Mouse (Mus musculus) embryonic facial prominence, embryonic 12.5 days (tissue): ENCODE results near the gene Gm3259. TPM values are rescaled to one million over a fixed set of nuclear protein-coding genes. Genes with fewer than 3 reads are reported as not detected.
"Not testable (repeated sequence)": the region's sequence is repeated elsewhere in the genome, so short reads cannot be mapped to it uniquely, and the experiment has no call there.

Experiments used
- ATAC-seq: fragments of 200-750 bp; cut with Nextera tagmentation; 2 replicates; pipeline ENCODE4 v1.8.0; 2017; ENCODE audit not compliant: insufficient number of reproducible peaks, insufficient read depth, low FRiP score, low TSS enrichment
- H3K27ac ChIP-seq: fragments of 300-500 bp; sonication (generic); 2 replicates; pipeline ENCODE4 v1.5.1; 2016; ENCODE audit warnings: mild to moderate bottlenecking
- H3K27me3 ChIP-seq: fragments of 300-500 bp; sonication (generic); 2 replicates; pipeline ENCODE4 v1.6.1; 2016; ENCODE audit warnings: mild to moderate bottlenecking, moderate library complexity
- H3K36me3 ChIP-seq: fragments of 300-500 bp; sonication (generic); 2 replicates; pipeline ENCODE4 v1.6.1; 2016; ENCODE audit warnings: mild to moderate bottlenecking
- H3K4me1 ChIP-seq: fragments of 300-500 bp; sonication (generic); 2 replicates; pipeline ENCODE4 v1.6.1; 2016
- H3K4me2 ChIP-seq: fragments of 300-500 bp; sonication (generic); replicated peaks from 2 replicates; pipeline ENCODE4 v1.6.1; 2016; ENCODE audit warnings: mild to moderate bottlenecking, moderate library complexity
- H3K4me3 ChIP-seq: fragments of 300-500 bp; sonication (generic); 2 replicates; pipeline ENCODE4 v1.5.1; 2016; ENCODE audit warnings: mild to moderate bottlenecking
- H3K9ac ChIP-seq: fragments of 300-500 bp; sonication (generic); 2 replicates; pipeline ENCODE4 v1.6.1; 2016; ENCODE audit warnings: mild to moderate bottlenecking, moderate library complexity
- H3K9me3 ChIP-seq: fragments of 300-500 bp; sonication (generic); 2 replicates; pipeline ENCODE4 v1.6.1; 2016; ENCODE audit warnings: mild to moderate bottlenecking, moderate library complexity
- WGBS: fragments of 180-500 bp; shearing (Covaris S2); methylation state at CpG from one replicate; pipeline ENCODE4 v1.1.7; 2016; 5-methylcytosine and 5-hydroxymethylcytosine counted together
- polyA plus RNA-seq: library from polyadenylated mRNA; unstranded; fragments of >200 nt; fragmentation: Nextera tagmentation; extraction: Ambion mirVana; gene quantifications from 2 replicates; pipeline ENCODE4 v1.2.1, GENCODE M21; 2016

Gm3259 gene
- not detected in 2 replicates for polyA plus RNA-seq

DNA sequence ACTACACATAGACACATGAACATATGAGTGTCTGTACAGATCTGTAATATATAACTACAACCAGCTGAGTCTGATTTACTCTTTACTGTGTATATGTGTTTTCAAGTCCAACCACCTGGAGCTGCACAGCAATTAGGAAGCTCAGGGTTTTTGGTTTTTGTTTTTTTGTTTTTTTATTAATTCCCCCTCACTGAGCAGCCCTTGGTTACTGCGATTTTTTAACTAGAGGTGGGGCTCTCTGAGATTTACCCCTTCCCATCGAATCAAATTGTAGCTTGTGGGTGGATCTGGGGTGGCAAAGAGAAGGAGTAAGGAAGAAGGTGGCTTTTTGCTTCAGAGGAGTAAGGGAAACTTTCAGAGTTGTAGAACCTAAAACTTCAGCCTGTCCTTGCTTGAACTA is at the start of gene Gm3259:
Gene Gm3259, plus strand, starts transcription at position 301 of the 400 bp plus-strand sequence.
- not testable (repeated sequence) for H3K9me3 ChIP-seq, H3K9ac ChIP-seq, ATAC-seq, H3K27me3 ChIP-seq, H3K4me2 ChIP-seq, H3K4me1 ChIP-seq, H3K4me3 ChIP-seq, H3K36me3 ChIP-seq, H3K27ac ChIP-seq
- 46% methylated on average over 2 of the region's 2 CpGs for WGBS

DNA sequence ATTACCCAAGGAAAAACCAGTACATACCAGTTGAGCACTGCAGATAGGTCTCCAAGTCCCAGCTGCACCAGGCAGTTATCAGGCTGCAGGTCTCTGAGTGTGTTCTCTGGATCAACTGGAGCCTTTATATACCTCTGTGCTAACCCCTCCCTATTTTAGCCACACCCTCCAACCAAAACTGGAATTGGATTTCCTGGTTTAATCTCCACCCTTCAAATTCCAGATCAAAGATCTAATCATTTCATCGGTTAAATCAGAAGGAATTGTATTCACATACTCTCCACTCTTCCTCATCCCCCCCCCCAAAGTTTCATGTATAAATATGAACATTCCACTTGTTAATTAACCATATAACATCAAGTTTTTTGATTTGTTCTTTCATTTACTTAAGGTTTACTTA is 33.0 kb upstream of the Gm3259 start, which contains the start of gene Gm10424:
Gene Gm10424, minus strand, starts transcription at position 101 of the 400 bp plus-strand sequence.
- not testable (repeated sequence) for H3K9ac ChIP-seq, H3K4me2 ChIP-seq, H3K4me1 ChIP-seq, H3K9me3 ChIP-seq, H3K4me3 ChIP-seq, H3K36me3 ChIP-seq, H3K27me3 ChIP-seq, H3K27ac ChIP-seq, ATAC-seq
- WGBS = no CpG with 5 or more reads among the region's 1 CpGs

Other genes starting within 250 kb of the Gm3259 start
- not detected in 2 replicates for gene Gm7942, start 199.0 kb upstream of the Gm3259 start, polyA plus RNA-seq
- not detected in 2 replicates for gene Gm16513, start 123.3 kb upstream of the Gm3259 start, polyA plus RNA-seq
- not detected in 2 replicates for gene Gm10424, start 33.1 kb upstream of the Gm3259 start, polyA plus RNA-seq
- not detected in 2 replicates for gene D5Ertd577e, start 150.9 kb downstream of the Gm3259 start, polyA plus RNA-seq
- gene Gm3286, start 204.8 kb downstream of the Gm3259 start, polyA plus RNA-seq = not detected in 2 replicates